Mouse (Mus musculus) cortical plate, adult 2 months (tissue): ENCODE data around the gene Tent5c. TPM values are rescaled to one million over a fixed set of nuclear protein-coding genes. Genes with fewer than 3 reads are reported as not detected.

Source experiments
- H3K27ac ChIP-seq: fragments of 200-500 bp; 2 replicates; pipeline ENCODE4 v1.5.1; 2012; ENCODE audit warnings: low read length, control low read depth, inconsistent platforms; ENCODE audit not compliant: insufficient read depth
- H3K4me1 ChIP-seq: fragments of 200-500 bp; 2 replicates; pipeline ENCODE4 v1.6.1; 2011; ENCODE audit warnings: low read length; ENCODE audit not compliant: control insufficient read depth, insufficient read depth
- H3K4me3 ChIP-seq: fragments of 200-500 bp; 2 replicates; pipeline ENCODE4 v1.5.1; 2011; ENCODE audit warnings: mild to moderate bottlenecking, low read length, control low read depth; ENCODE audit not compliant: insufficient read depth
- CTCF ChIP-seq: fragments of 200-500 bp; IDR thresholded peaks from 2 replicates; pipeline ENCODE4 v1.5.1; 2011; ENCODE audit warnings: mild to moderate bottlenecking, control low read depth, low read length; ENCODE audit not compliant: insufficient read depth; ENCODE audit errors: extremely low read depth
- POLR2A ChIP-seq: fragments of 200-500 bp; IDR thresholded peaks from 2 replicates; pipeline ENCODE4 v1.6.1; 2011; ENCODE audit warnings: mild to moderate bottlenecking, low read length, control low read depth; ENCODE audit not compliant: insufficient read depth; ENCODE audit errors: extremely low read depth
- polyA plus RNA-seq: library from polyadenylated mRNA; depleted of rRNA; stranded (reverse); fragments of >200 nt; gene quantifications from 2 replicates; pipeline ENCODE4 v1.2.3, GENCODE M21; 2012

Gene Tent5c
- polyA plus RNA-seq, 1 experiment, result 1.0 TPM

GRCm38 (mm10) chr3:100488251-100489132 is 632 bp downstream of the Tent5c start:
- TF ChIP-seq CTCF, result no peak
- no peak for TF ChIP-seq POLR2A
- no peak overlapping the region for H3K27ac ChIP-seq
- H3K4me3 ChIP-seq, result peak overlapping the region; percentile 48
- H3K4me1 ChIP-seq, result no peaks in the 10 kb centered on the region

- Histone ChIP-seq H3K27ac (no peak overlapping the region), H3K4me3 (no peak overlapping the region), H3K4me1 (no peaks in the 10 kb centered on the region)
- TF ChIP-seq POLR2A (no peak), CTCF (no peak)
Measured at GRCm38 (mm10) chr3:100487046-100487445, 2.1 kb downstream of the Tent5c start.

GRCm38 (mm10) chr3:100485390-100486132 is 3.6 kb downstream of the Tent5c start:
- no peaks in the 10 kb centered on the region for H3K4me1 ChIP-seq
- H3K4me3 ChIP-seq, result no peak overlapping the region
- TF ChIP-seq POLR2A (no peak), CTCF (no peak)
- no peak overlapping the region for H3K27ac ChIP-seq

- Histone ChIP-seq H3K4me1 (no peaks in the 10 kb centered on the region), H3K4me3 (no peak overlapping the region), H3K27ac (no peak overlapping the region)
- no peak for TF ChIP-seq CTCF
- TF ChIP-seq POLR2A, result no peak
Measured at GRCm38 (mm10) chr3:100482971-100483610, 6.0 kb downstream of the Tent5c start.

GRCm38 (mm10) chr3:100482324-100482911 is 6.7 kb downstream of the Tent5c start:
- no peak for TF ChIP-seq POLR2A
- TF ChIP-seq CTCF, result no peak

GRCm38 (mm10) chr3:100480251-100481005 is 8.7 kb downstream of the Tent5c start:
- Histone ChIP-seq H3K4me1 (no peaks in the 10 kb centered on the region), H3K27ac (no peak overlapping the region), H3K4me3 (no peak overlapping the region)
- no peak for TF ChIP-seq POLR2A
- no peak for TF ChIP-seq CTCF

More at GRCm38 (mm10) chr3:100482324-100482911, 6.7 kb downstream of the Tent5c start:
- no peak overlapping the region for H3K4me3 ChIP-seq
- no peak overlapping the region for H3K27ac ChIP-seq
- H3K4me1 ChIP-seq, result no peaks in the 10 kb centered on the region

- Histone ChIP-seq H3K4me3 (no peak overlapping the region), H3K4me1 (no peaks in the 10 kb centered on the region), H3K27ac (no peak overlapping the region)
- TF ChIP-seq POLR2A, result no peak
- no peak for TF ChIP-seq CTCF
Measured at GRCm38 (mm10) chr3:100474950-100475472, 14.1 kb downstream of the Tent5c start.

- TF ChIP-seq CTCF (no peak), POLR2A (no peak)
- H3K4me3 ChIP-seq, result no peak overlapping the region
- H3K4me1 ChIP-seq, result no peaks in the 10 kb centered on the region
- no peak overlapping the region for H3K27ac ChIP-seq
Measured at GRCm38 (mm10) chr3:100474536-100474935, 14.6 kb downstream of the Tent5c start.

- TF ChIP-seq CTCF, result no peak
- TF ChIP-seq POLR2A, result no peak
- no peaks in the 10 kb centered on the region for H3K4me1 ChIP-seq
Measured at GRCm38 (mm10) chr3:100473146-100473545, 16.0 kb downstream of the Tent5c start.

More at GRCm38 (mm10) chr3:100473146-100473545, 16.0 kb downstream of the Tent5c start:
- Histone ChIP-seq H3K27ac (no peak overlapping the region), H3K4me3 (no peak overlapping the region)
